In genomic region chr10:17523558-17524328, GRCm38 (mm10) we compare ENCODE assay signal across 34 mouse cellular contexts.
DNase-seq lines count a peak whose midpoint lies in the region; ATAC-seq and TF ChIP-seq lines count a peak whose summit lies in the region.
"Had no signal": no experiment of that assay in that cellular context is flagged by ENCODE, and none has a peak within 500 bp of the region (broad histone marks: within the 10 kb centered on the region; RNA-seq: fewer than 3 reads in every experiment).

No protein-coding gene starts in this region.

- no peaks in the 10 kb centered on the region for H3K27me3 ChIP-seq in kidney, postnatal 0 days (ENCODE audit: insufficient read depth, low read length)
- H3K27me3 ChIP-seq in cerebellum, adult 2 months (ENCODE audit: control insufficient read depth, insufficient read depth, low read length) = no peaks in the 10 kb centered on the region
- no peaks in the 10 kb centered on the region for H3K27me3 ChIP-seq in hindbrain, embryonic 16.5 days (replicated peaks; ENCODE audit: control insufficient read depth, insufficient read depth, low read length)
- H3K27me3 ChIP-seq: embryonic facial prominence, embryonic 13.5 days; forebrain, embryonic 15.5 days; heart, embryonic 13.5 days; intestine, embryonic 15.5 days; limb, embryonic 13.5 days; liver, embryonic 12.5 days; megakaryocyte, embryonic 14.5 days; midbrain, embryonic 12.5 days; neural tube, embryonic 12.5 days had no signal

- DNase-seq in kidney, postnatal 0 days (ENCODE audit: low spot score) = peak; percentile 67
- no peak for DNase-seq in kidney, postnatal 36 days
- DNase-seq in cerebellum, adult 2 months = peak; percentile 45 to 77
- peak; percentile 68 to 71 for DNase-seq in cerebellum, postnatal 14 days
- no peak for DNase-seq in adrenal gland, postnatal 14 days
- no peak for DNase-seq in left cerebral cortex, postnatal 25 days (ENCODE audit: low spot score in 2 of 2)
- DNase-seq: adrenal gland, adult 2 months; B cell, adult 2 months; heart, postnatal 10 days; kidney, adult 8-10 months; kidney, postnatal 14 days; liver, postnatal 0 days; lung, postnatal 4 days; right cerebral cortex, adult 18-20 months; right cerebral cortex, postnatal 4 days; thymus, adult 18-20 months; thymus, postnatal 25 days had no signal

- no peak for TF ChIP-seq CTCF in kidney, postnatal 0 days (IDR thresholded peaks at IDR 0.05; ENCODE audit: low read depth)
- TF ChIP-seq CTCF in cerebellum, adult 2 months (IDR thresholded peaks at IDR 0.05; ENCODE audit: borderline replicate concordance, insufficient read depth, low read depth, low read length) = no peak

- no peak overlapping the region for H3K27ac ChIP-seq in kidney, postnatal 0 days
- peak overlapping the region; percentile 69; the same call in 1 of the 2 replicates for H3K27ac ChIP-seq in cerebellum, adult 2 months (ENCODE audit: insufficient read depth, low read length)
- no peak overlapping the region for H3K27ac ChIP-seq in hindbrain, embryonic 16.5 days (ENCODE audit: low read depth, low read length)
- H3K27ac ChIP-seq: embryonic facial prominence, embryonic 13.5 days; forebrain, embryonic 10.5 days; forebrain, embryonic 15.5 days; heart, embryonic 13.5 days; hindbrain, embryonic 10.5 days; hindbrain, postnatal 0 days; intestine, embryonic 15.5 days; left cerebral cortex, adult 2 months; limb, embryonic 13.5 days; liver, embryonic 12.5 days; midbrain, embryonic 12.5 days; neural tube, embryonic 12.5 days; stomach, postnatal 0 days had no signal

- WGBS in kidney, postnatal 0 days = 47% methylated on average over 6 of the region's 6 CpGs
- WGBS in cerebellum, adult 2 months = 45% methylated on average over 6 of the region's 6 CpGs
- 70% methylated on average over 6 of the region's 6 CpGs for WGBS in hindbrain, embryonic 16.5 days

- H3K4me1 ChIP-seq in kidney, postnatal 0 days (replicated peaks; ENCODE audit: insufficient read depth, low read length) = peaks cover 9% of the 10 kb centered on the region
- H3K4me1 ChIP-seq in cerebellum, adult 2 months (ENCODE audit: control insufficient read depth, insufficient read depth, low read length) = peaks cover 16% of the 10 kb centered on the region
- H3K4me1 ChIP-seq in hindbrain, embryonic 16.5 days (ENCODE audit: control insufficient read depth, insufficient read depth, low read depth, low read length) = no peaks in the 10 kb centered on the region
- H3K4me1 ChIP-seq: hindbrain, embryonic 10.5 days; midbrain, embryonic 12.5 days; neural tube, embryonic 12.5 days had no signal

- intact Hi-C loops in left cerebral cortex, postnatal 25 days (cut with DNase I) = no loop called here

- ATAC-seq in kidney, postnatal 0 days (replicated peaks; ENCODE audit: low FRiP score, low read depth) = no peak
- ATAC-seq in hindbrain, embryonic 16.5 days = no peak
- ATAC-seq: forebrain, embryonic 15.5 days; hindbrain, postnatal 0 days; intestine, embryonic 15.5 days; liver, embryonic 12.5 days; liver, postnatal 0 days; lung, postnatal 0 days had no signal

- H3K9ac ChIP-seq in kidney, postnatal 0 days (ENCODE audit: low read depth, low read length) = no peak overlapping the region
- no peak overlapping the region for H3K9ac ChIP-seq in hindbrain, embryonic 16.5 days (ENCODE audit: low read depth, low read length)
- H3K9ac ChIP-seq: embryonic facial prominence, embryonic 13.5 days; forebrain, embryonic 15.5 days; heart, embryonic 13.5 days; intestine, embryonic 15.5 days; limb, embryonic 13.5 days; liver, embryonic 12.5 days; liver, postnatal 0 days; midbrain, embryonic 12.5 days; neural tube, embryonic 12.5 days had no signal

- H3K9me3 ChIP-seq in kidney, postnatal 0 days (replicated peaks; ENCODE audit: low read length) = no peaks in the 10 kb centered on the region
- H3K9me3 ChIP-seq in hindbrain, embryonic 16.5 days (ENCODE audit: control insufficient read depth, low read length) = no peaks in the 10 kb centered on the region
- H3K9me3 ChIP-seq: embryonic facial prominence, embryonic 13.5 days; forebrain, embryonic 10.5 days; forebrain, embryonic 15.5 days; heart, embryonic 13.5 days; hindbrain, embryonic 10.5 days; intestine, embryonic 15.5 days; limb, embryonic 13.5 days; liver, embryonic 12.5 days; megakaryocyte, embryonic 14.5 days; midbrain, embryonic 12.5 days; neural tube, embryonic 12.5 days had no signal

- no peak for TF ChIP-seq POLR2A in cerebellum, adult 2 months (IDR thresholded peaks at IDR 0.05; ENCODE audit: borderline replicate concordance, insufficient read depth, low read length)

- no peak overlapping the region for H3K4me3 ChIP-seq in kidney, postnatal 0 days (replicated peaks; ENCODE audit: low read depth, low read length)
- H3K4me3 ChIP-seq in cerebellum, adult 2 months (replicated peaks; ENCODE audit: insufficient read depth, low read depth, low read length) = no peak overlapping the region
- no peak overlapping the region for H3K4me3 ChIP-seq in hindbrain, embryonic 16.5 days (ENCODE audit: low read length)
- H3K4me3 ChIP-seq: embryonic facial prominence, embryonic 13.5 days; forebrain, embryonic 10.5 days; forebrain, embryonic 15.5 days; heart, embryonic 13.5 days; hindbrain, embryonic 10.5 days; intestine, embryonic 15.5 days; left cerebral cortex, adult 2 months; limb, embryonic 13.5 days; liver, embryonic 12.5 days; megakaryocyte, embryonic 14.5 days; midbrain, embryonic 12.5 days; myocyte; neural tube, embryonic 12.5 days had no signal

- H3K36me3 ChIP-seq in kidney, postnatal 0 days (ENCODE audit: insufficient read depth, low read length) = no peaks in the 10 kb centered on the region
- H3K36me3 ChIP-seq in hindbrain, embryonic 16.5 days (ENCODE audit: control insufficient read depth, insufficient read depth, low read length) = no peaks in the 10 kb centered on the region
- H3K36me3 ChIP-seq: embryonic facial prominence, embryonic 13.5 days; forebrain, embryonic 10.5 days; forebrain, embryonic 15.5 days; heart, embryonic 13.5 days; hindbrain, embryonic 10.5 days; intestine, embryonic 15.5 days; limb, embryonic 13.5 days; liver, embryonic 12.5 days; midbrain, embryonic 12.5 days; neural tube, embryonic 12.5 days had no signal

- no peak overlapping the region for H3K4me2 ChIP-seq in kidney, postnatal 0 days (ENCODE audit: low read length)
- H3K4me2 ChIP-seq in hindbrain, embryonic 16.5 days (ENCODE audit: low read length) = no peak overlapping the region
- H3K4me2 ChIP-seq: embryonic facial prominence, embryonic 13.5 days; forebrain, embryonic 15.5 days; heart, embryonic 13.5 days; intestine, embryonic 15.5 days; limb, embryonic 13.5 days; liver, embryonic 12.5 days; midbrain, embryonic 12.5 days; neural tube, embryonic 12.5 days had no signal

Comparison
In these comparisons a context has a peak if more than half of its experiments do, and no peak if none do; other contexts are left out.
1. DNase-seq: peak in kidney, postnatal 0 days (single experiment), cerebellum, adult 2 months (2 of 2) and cerebellum, postnatal 14 days (2 of 2); none in kidney, postnatal 36 days (0 of 2), adrenal gland, postnatal 14 days (single experiment) and left cerebral cortex, postnatal 25 days (0 of 2).